Mouse (Mus musculus): Measurements from ENCODE around the gene Utp18. TPM values are rescaled to one million over a fixed set of nuclear protein-coding genes. Genes with fewer than 3 reads are reported as not detected.

Gene Utp18
- 1.5 and 2.3 TPM in 2 replicates for polyA plus RNA-seq (2012; rRNA removed)

DNA sequence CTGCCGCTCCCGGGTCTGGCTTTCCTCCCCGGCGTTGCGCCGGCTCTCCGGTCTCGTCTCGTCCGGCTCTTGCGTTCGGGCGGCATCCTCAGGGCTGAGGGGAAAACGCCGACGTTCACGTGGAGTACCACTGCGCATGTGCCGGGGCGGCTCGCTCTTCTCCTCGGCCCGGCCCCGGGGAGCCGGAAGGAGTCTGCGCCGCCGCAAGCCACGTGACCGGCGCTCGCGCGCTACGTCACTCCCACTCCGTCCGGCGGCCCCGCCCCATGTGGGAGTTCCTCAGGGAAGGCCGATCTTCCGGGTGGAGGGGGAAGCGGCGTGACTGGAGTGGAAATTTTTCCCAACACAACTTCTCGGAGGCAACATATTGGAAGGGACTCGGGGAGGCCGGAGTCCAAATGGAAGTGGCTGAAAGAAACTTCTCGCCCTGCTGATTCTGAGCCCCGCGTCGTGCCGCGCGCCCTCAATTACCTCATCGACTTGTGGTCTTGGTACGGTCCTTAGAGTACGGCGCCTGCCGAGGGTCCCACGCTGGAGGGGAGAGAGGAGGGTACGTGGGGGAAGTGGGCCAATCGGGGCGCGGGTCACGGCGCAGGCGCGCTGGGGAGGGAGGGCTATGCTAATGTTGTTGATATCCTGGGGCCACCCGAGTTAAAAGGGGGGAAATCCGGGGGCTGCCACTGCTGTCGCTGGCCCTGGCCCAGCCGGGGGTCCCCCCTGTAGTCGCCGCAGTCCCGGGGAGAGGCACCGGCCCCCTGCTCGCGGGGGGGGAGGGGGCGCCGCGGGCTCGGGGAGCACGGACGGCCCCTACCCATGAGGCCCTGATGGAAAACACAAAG is at the start of gene Utp18, which contains the start of gene Mbtd1:
Utp18 (minus strand) TSS at position 195 of the 839 bp plus-strand sequence.
Mbtd1 (plus strand) TSS at position 281 of the 839 bp plus-strand sequence.

Other genes with a start within 250 kb of the Utp18 start
- 0.40 and 0.88 TPM in 2 replicates for gene Mbtd1, start 86 bp upstream of the Utp18 start, polyA plus RNA-seq (2012; rRNA removed)
- gene Nme2, start 70.5 kb upstream of the Utp18 start, polyA plus RNA-seq (2012; rRNA removed), result 87.5 and 128 TPM in 2 replicates
- gene Gm20390, start 82.5 kb upstream of the Utp18 start, polyA plus RNA-seq (2012; rRNA removed), result 6.0 and 7.5 TPM in 2 replicates
- gene Nme1, start 82.8 kb upstream of the Utp18 start, polyA plus RNA-seq (2012; rRNA removed), result 31.6 and 51.3 TPM in 2 replicates
- 5.2 and 5.9 TPM in 2 replicates for gene Spag9, start 110.3 kb upstream of the Utp18 start, polyA plus RNA-seq (2012; rRNA removed)

Data from stomach, adult 2 months (tissue).